Mouse (Mus musculus): ENCODE results near the gene Plk3.

Gene Plk3

DNA sequence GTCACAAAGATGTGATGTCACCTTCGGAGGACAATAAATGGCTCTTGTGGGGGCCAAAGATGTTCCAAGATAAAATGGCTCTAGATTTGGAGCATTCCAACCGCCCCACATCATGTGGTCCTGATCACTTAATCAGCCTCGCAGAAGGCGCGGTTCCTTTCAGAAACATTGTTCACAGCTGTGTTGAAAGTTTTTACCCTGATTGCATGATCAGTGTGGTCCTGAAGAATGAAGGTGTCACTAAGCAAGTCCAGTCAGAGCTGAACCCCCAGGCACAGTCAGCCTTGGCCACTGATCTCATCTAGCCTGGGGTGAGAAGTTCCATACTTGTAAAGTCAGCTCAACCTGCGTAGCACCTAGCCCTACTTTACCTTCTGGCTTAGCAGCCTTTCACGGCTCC lies 15.8 kb downstream of the Plk3 start:
- no peak for DNase-seq

GRCm38 (mm10) chr4:117115592-117115991 lies 18.2 kb downstream of the Plk3 start:
- DNase-seq: no peak

GRCm38 (mm10) chr4:117113237-117113636 lies 20.5 kb downstream of the Plk3 start:
- no peak for DNase-seq

GRCm38 (mm10) chr4:117110985-117111384 lies 22.8 kb downstream of the Plk3 start:
- no peak for DNase-seq

DNA sequence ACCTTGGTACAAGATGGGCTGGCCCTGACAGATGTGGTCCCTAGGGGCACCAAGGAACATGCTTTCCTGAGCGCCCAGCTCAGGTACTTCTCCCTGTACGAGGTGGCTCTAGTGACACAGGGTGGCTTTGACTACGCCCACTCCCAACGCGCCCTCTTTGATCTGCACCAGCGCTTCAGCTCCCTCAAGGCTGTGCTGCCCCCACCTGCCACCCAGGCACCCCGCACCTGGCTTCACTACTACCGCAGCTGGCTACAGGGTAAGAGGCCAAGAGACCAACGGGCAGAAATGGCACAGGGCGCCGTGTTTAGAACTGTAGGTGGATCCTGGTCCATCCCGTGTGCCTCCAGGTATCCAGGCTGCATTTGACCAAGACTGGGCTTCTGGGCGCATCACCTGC lies 23.5 kb downstream of the Plk3 start:
- no peak for DNase-seq

GRCm38 (mm10) chr4:117109330-117109729 lies 24.4 kb downstream of the Plk3 start:
- no peak for DNase-seq

DNA sequence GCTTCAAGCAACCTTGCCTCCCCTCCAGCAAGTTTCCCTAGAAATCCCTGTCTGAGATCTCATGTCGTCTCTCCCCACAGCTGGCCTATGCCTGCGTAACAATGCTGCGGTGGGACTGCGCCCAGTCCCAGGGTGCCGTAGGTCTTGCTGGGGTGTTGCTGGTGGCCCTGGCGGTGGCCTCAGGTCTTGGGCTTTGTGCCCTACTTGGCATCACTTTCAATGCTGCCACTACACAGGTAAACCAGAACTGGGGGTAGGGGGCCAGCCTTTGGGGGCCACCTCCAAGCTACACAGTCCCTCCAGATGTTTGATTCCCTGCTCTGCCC lies 25.3 kb downstream of the Plk3 start:
- no peak for DNase-seq

DNA sequence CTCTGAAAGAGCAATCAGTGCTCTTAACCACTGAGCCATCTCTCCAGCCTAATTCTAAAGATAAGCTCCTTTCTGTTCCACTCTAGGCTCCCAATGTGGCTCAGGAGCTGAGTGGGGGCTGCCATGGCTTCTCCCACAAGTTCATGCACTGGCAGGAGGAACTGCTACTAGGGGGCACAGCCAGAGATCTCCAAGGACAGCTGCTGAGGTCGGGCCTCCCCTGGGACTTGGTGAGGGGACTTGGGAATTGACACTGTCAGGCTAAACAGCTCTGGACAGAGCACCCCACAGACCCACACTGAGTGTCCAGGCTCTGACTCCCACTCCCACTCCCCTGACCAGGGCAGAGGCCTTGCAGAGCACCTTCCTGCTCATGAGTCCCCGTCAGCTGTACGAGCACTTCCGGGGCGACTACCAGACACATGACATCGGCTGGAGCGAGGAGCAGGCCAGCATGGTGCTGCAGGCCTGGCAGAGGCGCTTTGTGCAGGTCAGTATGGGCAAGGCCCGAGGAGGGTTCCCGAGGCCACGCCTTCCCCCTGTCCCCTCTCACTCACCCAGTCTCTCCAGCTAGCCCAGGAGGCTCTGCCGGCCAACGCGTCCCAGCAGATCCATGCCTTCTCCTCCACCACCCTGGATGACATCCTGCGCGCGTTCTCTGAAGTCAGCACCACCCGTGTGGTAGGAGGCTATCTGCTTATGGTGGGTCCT lies 25.8 kb downstream of the Plk3 start:
- no peak for DNase-seq

- DNase-seq: no peak
Measured at GRCm38 (mm10) chr4:117105127-117105526, 28.6 kb downstream of the Plk3 start.

GRCm38 (mm10) chr4:117104672-117105071 lies 29.1 kb downstream of the Plk3 start:
- DNase-seq: no peak

GRCm38 (mm10) chr4:117101218-117101617 lies 32.5 kb downstream of the Plk3 start:
- DNase-seq: peak; percentile 63

DNA sequence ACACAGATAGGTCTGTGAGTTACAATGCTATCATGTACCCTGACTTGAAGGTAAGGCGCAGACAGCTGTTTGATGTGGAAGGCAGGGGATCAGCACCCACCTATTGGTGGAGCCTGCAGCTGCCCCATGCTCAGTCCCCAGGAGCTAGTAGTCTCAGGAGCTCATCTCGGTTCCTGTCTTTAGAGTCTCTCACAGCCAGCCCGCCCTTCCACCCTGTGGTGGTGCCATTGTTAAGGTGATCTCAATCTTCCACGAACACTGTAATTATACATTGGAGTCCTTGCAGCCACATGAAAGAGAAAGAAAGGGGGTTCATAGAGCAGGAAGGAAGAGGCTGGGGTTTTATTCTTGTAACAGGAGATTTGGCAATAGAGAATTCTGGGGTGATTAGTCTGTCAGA lies 33.7 kb downstream of the Plk3 start:
- DNase-seq: no peak

- no peak for DNase-seq
Measured at GRCm38 (mm10) chr4:117098764-117099036, 35.1 kb downstream of the Plk3 start.

GRCm38 (mm10) chr4:117097969-117098763 lies 35.6 kb downstream of the Plk3 start:
- no peak for DNase-seq

- DNase-seq: no peak
Measured at GRCm38 (mm10) chr4:117096666-117097065, 37.1 kb downstream of the Plk3 start.

DNA sequence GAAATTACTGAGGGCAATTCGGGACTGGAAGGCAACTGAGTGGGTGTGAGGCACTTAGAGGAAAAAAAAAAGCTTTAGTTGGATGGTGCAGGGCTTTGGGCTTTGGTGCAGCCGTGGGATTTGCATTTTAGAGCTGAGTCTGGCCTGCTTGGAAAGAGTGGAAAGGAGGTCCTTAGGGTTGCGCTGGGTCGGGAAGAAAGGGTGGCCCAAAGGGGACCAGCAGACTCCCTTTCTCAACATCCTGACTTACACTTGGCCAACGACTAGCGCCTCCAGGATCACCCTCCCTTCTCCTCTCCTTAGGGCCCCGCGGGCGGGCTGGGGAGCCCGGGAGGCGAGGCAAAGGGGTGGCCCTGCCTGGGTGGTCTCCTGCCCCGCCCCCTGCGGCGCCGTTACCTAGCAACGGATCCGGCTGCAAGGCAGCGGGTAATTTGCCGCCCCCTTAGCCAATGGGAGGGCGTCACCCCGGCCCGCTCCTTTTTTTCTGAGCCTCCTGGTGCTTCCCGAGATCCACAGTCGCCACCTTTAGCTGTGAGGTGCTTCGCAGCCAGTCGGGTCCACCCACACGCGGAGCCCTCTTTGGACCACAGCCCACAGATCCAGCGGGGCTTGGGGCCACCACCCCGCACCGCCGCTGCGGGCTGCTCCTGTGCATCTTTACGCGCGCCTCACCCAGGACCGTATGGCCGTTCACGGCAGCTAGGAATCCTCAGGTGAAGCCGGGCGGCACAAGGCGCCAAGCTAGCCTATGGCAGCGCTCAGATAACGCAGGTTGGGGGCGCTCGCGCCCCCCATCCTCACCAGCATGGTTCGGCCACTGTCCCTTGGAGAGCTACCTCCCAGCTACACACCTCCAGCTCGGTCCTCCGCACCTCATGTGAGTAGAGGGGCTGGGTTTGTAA lies 38.0 kb downstream of the Plk3 start, which contains the start of gene Ptch2:
Gene Ptch2 (plus strand): TSS at position 525 of the 902 bp plus-strand sequence.
- peak; percentile 63 for DNase-seq

- no peak for DNase-seq
Measured at GRCm38 (mm10) chr4:117094626-117095361, 39.0 kb downstream of the Plk3 start.

DNA sequence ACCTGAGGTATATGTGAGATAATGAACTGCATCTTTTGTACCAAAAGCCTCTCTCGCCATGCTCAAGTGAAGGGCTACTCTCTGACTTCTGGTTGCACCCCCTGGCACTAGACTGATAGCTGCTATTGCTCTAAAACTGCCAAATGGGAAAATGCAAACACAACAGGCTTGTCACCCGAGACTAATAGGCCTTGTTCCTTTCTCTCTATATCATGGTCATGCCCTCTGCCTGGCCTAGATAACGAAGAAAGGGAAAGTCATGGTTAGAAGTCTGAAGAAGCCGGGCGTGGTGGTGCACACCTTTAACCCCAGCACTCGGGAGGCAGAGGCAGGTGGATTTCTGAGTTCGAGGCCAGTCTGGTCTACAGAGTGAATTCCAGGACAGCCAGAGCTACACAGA lies 43.2 kb downstream of the Plk3 start:
- no peak for DNase-seq

DNA sequence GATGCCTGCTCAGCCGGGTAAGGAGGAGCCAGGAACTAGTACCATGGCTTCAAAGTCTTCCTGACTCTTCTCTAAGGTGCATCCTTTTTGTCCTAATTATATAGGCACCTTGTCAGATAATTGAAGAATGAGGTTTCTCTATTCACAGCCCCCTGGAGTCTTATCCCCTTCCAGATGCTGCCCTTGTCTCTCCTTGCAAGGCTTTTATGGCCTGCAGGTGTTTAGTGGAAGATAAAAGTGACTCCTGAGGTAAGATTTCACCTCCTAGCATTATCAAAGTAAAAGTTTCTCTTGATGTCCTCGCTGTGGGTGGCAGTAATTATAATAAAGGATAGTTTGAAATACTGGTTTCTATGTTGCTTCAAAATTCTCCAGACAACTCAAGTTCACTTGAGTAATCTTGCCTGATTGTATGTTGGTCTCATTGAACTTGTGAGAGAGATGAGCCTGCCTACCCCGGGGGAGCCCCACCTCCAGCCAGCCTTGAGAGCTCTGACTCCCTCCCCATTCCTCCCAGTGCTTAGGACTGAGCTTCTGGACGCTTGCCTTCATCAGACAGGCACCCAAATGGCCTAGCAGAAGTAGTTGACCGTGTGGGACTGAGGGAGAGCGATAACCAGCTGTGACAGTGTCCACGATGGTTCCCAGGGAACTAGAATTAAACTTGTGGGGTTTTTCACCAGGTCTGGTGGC lies 45.7 kb downstream of the Plk3 start:
- no peak for DNase-seq
